Mouse (Mus musculus) mouse embryonic stem cell (cell line): ENCODE measurements around the gene Epsti1.

Experiments used
- in situ Hi-C, 2 experiments: fragments of 300-500 bp; cut with MboI; formaldehyde crosslinking; loops; 1 replicate in 1 of 2; 3 replicates in 1 of 2; pipeline ENCODE4 v1.14.3; 2019 to 2020; ENCODE audit warnings: low sequenced_read_pairs in 2 of 2, low pct_unique_long_range_greater_than_20kb in 1 of 2, mixed read lengths in 1 of 2; ENCODE audit not compliant: unreplicated experiment in 1 of 2

The Epsti1 gene

DNA sequence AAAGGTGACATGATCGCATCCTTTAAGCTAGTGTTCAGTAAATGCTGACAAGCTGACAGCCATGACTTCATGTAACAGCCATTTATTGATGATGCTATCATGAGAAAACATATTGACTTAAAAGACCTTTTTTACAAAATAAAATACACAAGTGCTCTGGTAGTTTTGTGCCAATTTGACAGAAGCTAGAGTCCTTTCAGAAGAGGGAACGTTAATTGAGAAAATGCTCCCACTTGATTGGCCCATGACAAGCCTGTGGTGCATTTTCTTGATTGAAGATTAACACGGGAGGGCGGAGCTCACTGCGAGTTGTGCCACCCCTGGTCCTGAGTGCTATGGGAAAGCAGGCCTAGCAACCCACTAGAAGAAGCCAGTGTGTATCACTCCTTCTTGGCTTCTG is 2.5 kb downstream of the Epsti1 start:
- in situ Hi-C loops, result no loop called here

GRCm38 (mm10) chr14:77915776-77916175 is 11.7 kb downstream of the Epsti1 start:
- in situ Hi-C loops, result no loop called here

DNA sequence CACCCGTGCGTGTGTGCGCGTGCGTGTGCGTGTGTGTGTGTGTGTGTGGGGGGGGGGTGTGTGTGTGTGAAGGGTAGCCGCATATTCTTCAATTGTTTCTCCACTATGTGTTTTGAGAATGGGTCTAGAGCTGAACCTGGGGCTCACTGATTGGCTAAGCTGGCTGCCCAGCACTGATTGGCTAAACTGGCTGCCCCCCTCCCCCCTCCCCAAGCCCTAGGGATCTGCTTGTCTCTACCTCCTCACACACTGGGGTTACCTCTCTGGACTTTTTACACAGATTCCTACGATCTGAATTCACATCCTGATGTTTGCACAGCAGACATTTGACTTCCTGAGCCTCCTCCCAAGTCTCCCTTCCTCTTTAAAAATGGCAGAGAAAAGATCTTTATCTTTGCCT is 17.6 kb downstream of the Epsti1 start:
- in situ Hi-C loops, result no loop called here

DNA sequence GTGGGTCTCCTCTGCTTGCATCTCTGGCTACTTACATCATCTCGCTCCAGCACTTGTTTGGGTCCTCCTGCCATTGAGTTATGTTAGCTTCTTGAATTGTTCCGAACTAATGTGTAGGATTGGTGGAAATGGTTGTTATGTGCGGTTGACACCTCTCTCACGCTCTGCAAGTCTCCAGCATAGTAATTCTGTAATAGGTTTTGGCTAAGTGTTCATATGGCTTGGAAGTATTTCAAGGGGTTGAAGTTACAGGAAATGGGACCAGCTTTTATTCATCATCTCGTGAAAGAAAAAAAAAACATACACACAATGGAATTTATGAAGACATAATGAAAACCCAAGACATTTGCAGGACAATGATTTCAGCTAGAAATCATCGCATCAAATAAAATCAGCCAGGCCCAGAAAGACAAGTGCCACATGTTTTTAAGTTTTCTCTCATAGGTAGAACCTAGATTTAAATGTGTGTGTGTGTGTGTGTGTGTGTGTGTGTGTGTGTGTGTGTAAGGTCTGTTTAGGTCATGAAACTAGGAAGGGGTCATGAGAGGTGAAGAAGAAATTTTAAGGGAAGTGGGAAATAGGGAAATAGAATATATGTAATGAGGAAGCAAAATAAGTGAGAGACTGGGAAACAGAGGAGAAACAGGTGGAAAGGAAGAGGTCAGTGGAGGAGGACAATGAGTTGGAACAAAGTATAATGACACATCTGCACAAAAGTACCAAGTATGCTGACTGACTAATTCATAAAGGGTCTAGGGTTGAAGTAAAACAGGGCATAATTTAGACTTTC is 19.2 kb downstream of the Epsti1 start:
- in situ Hi-C loops, result no loop called here

GRCm38 (mm10) chr14:77925414-77925813 is 21.4 kb downstream of the Epsti1 start:
- in situ Hi-C loops, result no loop called here

- in situ Hi-C loops, result no loop called here
Observed at GRCm38 (mm10) chr14:77926718-77927117, 22.7 kb downstream of the Epsti1 start.

- in situ Hi-C loops, result no loop called here
Observed at GRCm38 (mm10) chr14:77928021-77928420, 24.0 kb downstream of the Epsti1 start.

GRCm38 (mm10) chr14:77928653-77929052 is 24.6 kb downstream of the Epsti1 start:
- in situ Hi-C loops, result no loop called here

GRCm38 (mm10) chr14:77929139-77929678 is 25.2 kb downstream of the Epsti1 start:
- in situ Hi-C loops, result no loop called here

DNA sequence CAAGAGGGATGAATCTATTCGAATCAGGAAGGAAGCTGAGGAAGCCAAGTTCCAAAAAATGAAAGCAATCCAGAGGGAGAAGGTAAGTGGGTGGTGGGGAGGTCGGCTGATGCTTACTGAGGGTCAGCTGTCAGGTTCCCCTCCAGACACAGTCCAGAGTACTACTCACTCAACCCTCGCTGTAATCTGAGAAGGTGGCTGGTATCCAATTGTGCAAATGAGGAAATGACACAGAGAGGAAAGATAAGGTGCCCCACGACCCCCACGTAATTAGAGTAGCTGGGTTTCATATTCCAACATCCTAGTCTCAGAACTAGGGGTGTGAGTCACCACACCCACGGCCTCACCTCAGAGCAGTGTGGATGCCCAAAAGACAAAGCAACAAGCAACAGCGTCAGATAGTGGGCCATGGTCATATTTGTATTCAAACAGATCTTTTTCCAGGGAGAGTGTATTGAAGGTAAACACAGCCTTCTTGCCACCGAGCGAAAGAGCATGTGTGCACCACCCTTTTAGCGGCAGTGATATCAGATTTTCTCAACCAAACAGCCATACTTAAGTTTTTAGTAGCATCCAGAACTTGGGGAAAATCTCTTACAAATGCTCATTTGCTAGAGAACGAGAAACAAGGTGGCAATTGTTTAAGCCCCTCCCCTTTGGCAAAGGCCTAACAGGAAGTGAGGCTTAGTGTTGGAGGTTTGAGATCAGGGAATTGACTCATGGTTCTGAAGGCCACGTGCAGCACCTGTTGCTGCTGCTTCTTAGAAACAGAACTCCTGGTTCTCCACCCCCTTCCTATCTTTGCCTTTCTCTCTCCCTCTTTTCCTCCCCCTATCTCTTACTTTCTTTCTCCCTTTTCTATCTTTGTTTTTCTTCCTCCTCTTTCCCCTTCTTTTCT is 28.4 kb downstream of the Epsti1 start:
- in situ Hi-C loops, result no loop called here

- in situ Hi-C loops, result no loop called here
Observed at GRCm38 (mm10) chr14:77933243-77933642, 29.2 kb downstream of the Epsti1 start.

DNA sequence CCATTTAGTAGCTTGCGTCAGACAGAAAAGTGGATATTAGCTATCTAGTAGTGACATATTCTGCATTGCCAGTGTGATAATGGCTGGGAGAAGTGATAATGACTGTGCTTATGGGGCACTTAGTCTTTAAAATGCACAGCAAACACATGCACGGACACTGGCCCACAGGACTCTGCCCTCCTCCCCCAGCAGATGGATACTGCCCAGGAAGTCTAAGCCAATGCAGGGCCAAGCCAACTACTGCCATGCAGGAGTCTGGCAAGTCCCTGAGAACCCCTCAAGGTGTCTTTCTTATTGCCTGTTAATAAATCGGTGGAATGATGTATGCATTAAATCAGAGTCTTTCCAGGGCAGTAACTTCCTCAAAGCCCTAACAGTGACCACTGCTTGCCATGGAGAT is 30.4 kb downstream of the Epsti1 start:
- in situ Hi-C loops, result no loop called here

DNA sequence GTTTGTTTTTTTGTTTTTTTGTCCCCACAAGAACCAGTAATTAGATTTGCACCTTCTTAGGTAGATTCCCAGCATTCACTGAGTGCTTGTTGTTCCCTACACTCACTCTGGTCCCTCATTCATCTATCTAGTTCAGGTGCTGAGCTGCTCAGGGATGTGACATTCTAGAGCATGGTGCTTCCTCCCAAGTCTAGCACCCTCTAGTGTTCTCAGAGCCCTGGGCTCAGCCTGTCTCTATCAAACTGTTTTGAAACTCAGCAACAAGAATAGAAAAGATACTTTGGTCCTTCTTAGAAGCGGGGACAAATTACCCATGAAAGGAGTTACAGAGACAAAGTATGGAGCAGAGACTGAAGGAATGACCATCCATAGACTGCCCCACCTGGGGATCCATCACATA is 37.1 kb downstream of the Epsti1 start:
- in situ Hi-C loops, result no loop called here

DNA sequence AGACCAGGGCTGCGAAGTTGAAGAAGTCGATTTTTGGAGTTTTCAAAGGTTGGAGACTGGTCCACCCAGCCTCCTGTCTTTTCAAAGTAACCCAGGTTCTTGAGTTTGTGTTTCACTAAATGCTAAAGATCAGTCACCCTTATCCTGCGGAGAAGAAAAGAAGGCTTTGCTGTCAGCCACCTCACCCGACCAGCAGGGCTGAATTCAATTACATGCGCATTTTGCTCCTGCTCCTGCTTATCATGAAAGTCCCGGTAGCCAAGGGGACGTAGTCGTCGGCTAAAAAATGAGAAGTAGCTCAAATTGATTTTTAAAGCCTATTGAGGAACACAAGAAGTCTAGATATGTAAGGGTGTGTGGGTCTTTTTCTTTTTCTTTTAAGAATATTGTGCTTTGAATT is 38.2 kb downstream of the Epsti1 start:
- in situ Hi-C loops, result no loop called here

DNA sequence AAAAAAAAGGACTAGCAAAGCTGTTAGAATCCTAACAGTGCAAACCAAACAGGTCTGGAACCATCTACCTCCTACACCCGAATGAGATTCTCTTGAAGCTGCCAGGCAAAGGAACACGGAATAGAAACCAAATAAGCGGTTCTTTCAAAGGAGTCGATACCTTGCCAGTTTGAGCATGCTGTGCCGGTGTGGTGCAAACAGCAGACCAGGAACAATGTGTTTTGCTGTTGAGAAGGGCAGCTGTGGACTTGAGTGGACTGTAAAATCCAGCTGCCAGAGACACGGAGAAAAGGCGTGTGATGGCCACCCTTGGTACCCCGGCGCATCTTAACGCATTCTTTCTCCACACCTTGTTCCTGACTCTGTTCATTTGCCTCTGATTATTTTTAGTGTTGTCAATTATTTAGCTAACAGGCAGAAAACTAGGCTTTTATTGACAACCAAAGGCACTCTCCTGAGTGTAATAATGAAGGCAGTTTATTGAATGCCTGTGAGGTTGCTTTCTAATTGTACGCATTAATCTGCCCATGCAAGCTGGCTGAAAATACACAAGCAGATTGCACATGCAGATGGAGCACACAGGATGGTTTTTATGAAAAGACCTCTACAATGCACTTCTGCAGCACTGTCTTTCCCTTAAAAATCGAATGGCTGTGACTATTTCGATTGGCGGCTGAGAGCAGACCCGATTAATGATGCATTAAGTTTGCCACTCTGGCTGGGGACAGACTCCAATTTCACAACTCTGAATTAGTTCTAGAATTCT is 38.9 kb downstream of the Epsti1 start:
- in situ Hi-C loops, result no loop called here

GRCm38 (mm10) chr14:77961741-77962140 is 57.7 kb downstream of the Epsti1 start:
- in situ Hi-C loops, result no loop called here

DNA sequence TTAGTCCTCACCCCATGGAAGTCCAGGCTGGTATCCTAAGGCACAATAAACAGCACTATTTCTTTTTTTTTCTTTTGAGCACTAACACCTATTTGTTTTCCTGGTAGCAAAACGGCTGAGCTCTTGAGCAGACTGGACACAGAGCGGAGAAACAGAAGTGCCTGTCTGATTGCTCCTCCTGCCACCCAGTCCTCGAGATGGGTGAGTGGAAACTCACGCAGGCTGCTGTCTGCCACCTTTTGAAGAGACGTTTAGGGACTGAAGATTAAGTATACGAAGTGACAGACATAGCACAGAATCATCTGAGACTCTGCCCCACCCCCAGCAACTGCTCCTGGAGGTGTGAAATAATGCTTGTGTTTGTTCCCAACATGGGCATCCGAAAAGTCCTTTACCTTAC is 59.5 kb downstream of the Epsti1 start:
- in situ Hi-C loops, result no loop called here

DNA sequence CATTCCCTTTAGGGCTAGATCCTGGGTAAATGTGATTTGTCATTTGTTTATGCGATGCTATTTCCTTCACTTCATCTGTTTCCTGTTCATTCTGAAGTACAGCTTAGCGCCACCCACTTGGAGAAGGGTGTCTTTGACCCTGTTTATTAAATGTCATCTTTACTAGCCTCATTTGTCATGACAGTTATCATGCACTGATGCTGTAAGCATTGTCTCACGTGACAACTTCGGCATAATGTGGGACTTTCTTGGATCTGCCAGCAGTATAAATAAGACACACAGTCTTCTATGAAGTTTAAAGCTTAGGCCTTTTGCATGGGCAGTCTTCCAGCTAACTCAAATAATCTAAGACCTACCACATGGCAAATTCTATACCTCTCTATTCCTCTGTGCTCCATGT is 67.3 kb downstream of the Epsti1 start:
- in situ Hi-C loops, result no loop called here

DNA sequence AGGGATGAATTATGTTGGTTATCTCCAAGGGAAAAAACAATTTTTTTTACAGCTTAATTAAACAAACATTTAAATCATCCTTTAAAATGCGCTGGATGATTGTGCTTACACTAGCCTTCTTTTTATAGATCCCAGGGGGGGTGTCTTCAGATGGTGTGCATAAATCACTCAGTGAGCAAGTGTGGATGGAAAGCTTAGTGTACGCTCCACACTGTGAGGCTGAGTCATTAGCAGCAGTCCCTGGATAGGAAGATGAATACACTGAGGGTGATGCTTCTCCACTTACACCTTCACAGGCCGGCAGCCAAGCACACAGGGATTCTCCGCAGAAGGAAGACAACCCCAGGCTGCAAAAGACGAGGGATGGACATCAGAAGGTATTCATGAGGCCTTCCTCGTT is 70.2 kb downstream of the Epsti1 start:
- in situ Hi-C loops, result no loop called here
